Mouse (Mus musculus) hindbrain, postnatal 0 days (tissue): ENCODE measurements at regions not wholly inside any gene's neighbourhood (a gene's known extent, or its start where the extent isn't known, plus 50 kb on each side); places are given as distances from the start of the nearest gene placed in this dataset.

ENCODE experiments used
- ATAC-seq: fragments of 200-750 bp; cut with Nextera tagmentation; 2 replicates; pipeline ENCODE4 v1.8.0; 2017; ENCODE audit warnings: mild to moderate bottlenecking, moderate TSS enrichment, moderate library complexity
- DNase-seq: peaks from one replicate; pipeline ENCODE4 v3.0.0-alpha.2; 2015; ENCODE audit warnings: low spot score
- H3K27ac ChIP-seq: fragments of 300-500 bp; sonication (generic); 2 replicates; pipeline ENCODE4 v1.5.1; 2014; ENCODE audit warnings: mild to moderate bottlenecking
- H3K27me3 ChIP-seq: fragments of 300-500 bp; sonication (generic); 2 replicates; pipeline ENCODE4 v1.6.1; 2014; ENCODE audit warnings: low read length, mixed read lengths; ENCODE audit not compliant: insufficient read depth
- H3K36me3 ChIP-seq: fragments of 300-500 bp; sonication (generic); 2 replicates; pipeline ENCODE4 v1.6.1; 2014; ENCODE audit warnings: low read length, mixed read lengths; ENCODE audit not compliant: insufficient read depth
- H3K4me1 ChIP-seq: fragments of 300-500 bp; sonication (generic); 2 replicates; pipeline ENCODE4 v1.6.1; 2014; ENCODE audit warnings: antibody characterized with exemption, low read length, mixed read lengths; ENCODE audit not compliant: insufficient read depth
- H3K4me2 ChIP-seq: fragments of 300-500 bp; sonication (generic); 2 replicates; pipeline ENCODE4 v1.6.1; 2014; ENCODE audit warnings: low read depth, mild to moderate bottlenecking, low read length, moderate library complexity, mixed read lengths
- H3K4me3 ChIP-seq: fragments of 300-500 bp; sonication (generic); 2 replicates; pipeline ENCODE4 v1.5.1; 2014; ENCODE audit warnings: low read length
- H3K9ac ChIP-seq: fragments of 300-500 bp; sonication (generic); replicated peaks from 2 replicates; pipeline ENCODE4 v1.6.1; 2014; ENCODE audit warnings: mild to moderate bottlenecking, low read length, moderate library complexity, mixed read lengths
- H3K9me3 ChIP-seq: fragments of 300-500 bp; sonication (generic); 2 replicates; pipeline ENCODE4 v1.6.1; 2016; ENCODE audit warnings: low read length, mixed read lengths
- CTCF ChIP-seq: IDR thresholded peaks from 2 replicates; pipeline ENCODE4 v1.5.1; 2016; ENCODE audit warnings: antibody characterized with exemption, control low read depth, low read depth
- WGBS: fragments of 180-500 bp; shearing (Covaris S2); extraction: QIAGEN DNeasy Blood & Tissue Kit; methylation state at CpG from one replicate; pipeline ENCODE4 v1.1.7; 2014; 5-methylcytosine and 5-hydroxymethylcytosine counted together

- Histone ChIP-seq H3K36me3 (no peaks in the 10 kb centered on the region), H3K4me1 (no peaks in the 10 kb centered on the region; the same call in 1 of the 2 replicates), H3K9me3 (no peaks in the 10 kb centered on the region), H3K27me3 (no peaks in the 10 kb centered on the region), H3K4me2 (no peak overlapping the region), H3K9ac (no peak overlapping the region), H3K4me3 (no peak overlapping the region), H3K27ac (no peak overlapping the region)
- no peak for TF ChIP-seq CTCF
- no peak for ATAC-seq
- WGBS, result 85% methylated on average over 7 of the region's 7 CpGs
- no peak for DNase-seq
Observed at GRCm38 (mm10) chr17:45258007-45258406, 175.5 kb downstream of the Cdc5l start.

DNA sequence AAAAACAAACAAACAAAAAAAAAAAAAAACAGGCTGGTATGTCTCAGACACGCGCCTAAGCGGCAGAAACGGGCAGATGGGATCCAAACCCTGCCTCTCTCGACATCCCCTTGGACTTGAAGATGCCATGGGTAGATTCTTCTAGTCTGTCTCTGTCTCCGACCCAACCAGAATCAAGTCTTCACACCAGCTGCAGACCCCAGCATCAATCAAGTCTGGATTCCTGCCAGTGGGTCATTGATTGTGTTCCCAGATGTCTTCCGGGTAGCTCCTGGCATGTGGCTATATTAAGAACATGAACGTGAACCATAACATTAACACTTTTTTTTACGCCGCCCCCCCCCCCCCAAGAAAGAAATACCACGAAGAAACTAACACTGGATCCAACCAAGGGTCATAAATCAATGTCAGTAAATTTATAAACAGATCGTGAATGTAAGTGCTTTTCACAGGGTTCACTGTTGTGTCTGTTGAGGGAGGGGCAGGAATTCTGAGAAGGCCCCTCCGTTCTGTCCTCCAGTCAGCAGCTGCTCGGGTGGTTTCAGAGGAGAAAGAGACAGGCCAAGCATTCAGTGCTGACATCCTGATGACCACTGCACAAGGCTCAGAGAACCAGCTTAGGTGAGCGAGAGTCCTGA is 180.8 kb downstream of the Cdc5l start:
- H3K27me3 ChIP-seq, result no peaks in the 10 kb centered on the region
- H3K9me3 ChIP-seq, result no peaks in the 10 kb centered on the region
- ATAC-seq (no peak), DNase-seq (no peak)
- WGBS, result 50% methylated on average over 15 of the region's 15 CpGs
- no peak overlapping the region for H3K9ac ChIP-seq
- no peak overlapping the region for H3K4me2 ChIP-seq
- no peaks in the 10 kb centered on the region for H3K4me1 ChIP-seq
- no peak for TF ChIP-seq CTCF
- H3K4me3 ChIP-seq, result no peak overlapping the region
- no peak overlapping the region for H3K27ac ChIP-seq
- H3K36me3 ChIP-seq, result no peaks in the 10 kb centered on the region

DNA sequence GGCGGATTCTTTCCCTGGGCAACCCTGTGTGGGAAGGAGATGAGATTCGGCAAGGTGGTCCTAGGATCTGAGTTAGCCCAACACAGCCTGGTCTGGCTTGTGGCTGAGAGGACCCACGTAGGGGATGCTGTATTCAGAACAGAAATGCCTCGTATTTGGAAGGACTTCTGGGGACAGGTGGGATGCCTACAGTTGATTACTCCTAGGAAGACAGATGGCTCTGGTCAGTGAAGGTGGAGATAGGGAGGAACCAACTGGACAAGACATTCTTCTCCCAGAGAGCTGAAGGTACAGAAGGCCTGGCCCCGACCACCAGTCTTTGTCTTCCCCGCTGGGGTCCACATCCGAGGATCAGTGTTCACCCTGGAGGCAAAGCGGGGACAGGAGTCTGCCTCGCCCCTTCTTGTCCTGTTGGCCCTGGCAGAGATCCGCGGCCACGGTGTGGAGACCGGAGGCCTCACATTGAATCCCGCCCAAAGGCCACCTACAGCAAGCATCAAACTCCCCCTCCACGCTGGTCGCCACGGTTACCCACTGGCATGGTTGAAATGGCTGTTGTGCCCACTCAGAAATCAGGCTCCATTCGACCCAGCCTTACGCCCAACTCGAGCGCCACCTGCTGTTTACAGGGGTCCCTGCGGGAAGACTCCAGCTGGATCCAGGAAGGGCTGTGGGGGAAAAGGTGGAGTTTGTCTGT is 182.4 kb downstream of the Cdc5l start:
- Histone ChIP-seq H3K4me3 (no peak overlapping the region), H3K9ac (no peak overlapping the region), H3K27me3 (no peaks in the 10 kb centered on the region), H3K27ac (no peak overlapping the region), H3K4me2 (peak overlapping the region; percentile 35), H3K9me3 (no peaks in the 10 kb centered on the region), H3K4me1 (no peaks in the 10 kb centered on the region), H3K36me3 (no peaks in the 10 kb centered on the region)
- peak; percentile 87 for TF ChIP-seq CTCF
- peak; percentile 88 for DNase-seq
- WGBS, result 16% methylated on average over 22 of the region's 22 CpGs
- peak; percentile 71 for ATAC-seq

DNA sequence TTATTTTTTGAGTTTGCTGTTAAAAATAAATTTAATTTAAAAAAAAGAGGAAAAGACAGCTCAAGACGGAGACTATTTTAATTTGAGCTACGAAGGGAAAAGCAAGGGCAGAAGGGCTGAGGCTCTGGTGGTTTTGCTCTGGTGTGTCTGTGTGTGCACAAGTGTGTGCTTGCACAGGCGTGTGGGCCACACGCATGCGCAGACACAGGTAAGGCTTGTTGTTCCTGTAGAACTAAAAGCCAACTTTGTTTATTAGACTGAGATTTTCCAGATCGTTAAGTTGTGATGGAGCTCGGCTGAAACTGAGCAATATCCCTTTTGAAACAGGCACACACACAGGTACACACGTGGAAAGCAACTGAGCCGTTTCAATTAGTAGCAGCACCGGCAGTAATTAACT is 183.1 kb downstream of the Cdc5l start:
- no peaks in the 10 kb centered on the region for H3K27me3 ChIP-seq
- no peak overlapping the region for H3K4me3 ChIP-seq
- no peak overlapping the region for H3K9ac ChIP-seq
- no peaks in the 10 kb centered on the region for H3K4me1 ChIP-seq
- no peak overlapping the region for H3K4me2 ChIP-seq
- TF ChIP-seq CTCF, result no peak
- no peak for DNase-seq
- no peaks in the 10 kb centered on the region for H3K36me3 ChIP-seq
- WGBS, result 71% methylated on average over 10 of the region's 10 CpGs
- no peak for ATAC-seq
- no peaks in the 10 kb centered on the region for H3K9me3 ChIP-seq
- H3K27ac ChIP-seq, result no peak overlapping the region

DNA sequence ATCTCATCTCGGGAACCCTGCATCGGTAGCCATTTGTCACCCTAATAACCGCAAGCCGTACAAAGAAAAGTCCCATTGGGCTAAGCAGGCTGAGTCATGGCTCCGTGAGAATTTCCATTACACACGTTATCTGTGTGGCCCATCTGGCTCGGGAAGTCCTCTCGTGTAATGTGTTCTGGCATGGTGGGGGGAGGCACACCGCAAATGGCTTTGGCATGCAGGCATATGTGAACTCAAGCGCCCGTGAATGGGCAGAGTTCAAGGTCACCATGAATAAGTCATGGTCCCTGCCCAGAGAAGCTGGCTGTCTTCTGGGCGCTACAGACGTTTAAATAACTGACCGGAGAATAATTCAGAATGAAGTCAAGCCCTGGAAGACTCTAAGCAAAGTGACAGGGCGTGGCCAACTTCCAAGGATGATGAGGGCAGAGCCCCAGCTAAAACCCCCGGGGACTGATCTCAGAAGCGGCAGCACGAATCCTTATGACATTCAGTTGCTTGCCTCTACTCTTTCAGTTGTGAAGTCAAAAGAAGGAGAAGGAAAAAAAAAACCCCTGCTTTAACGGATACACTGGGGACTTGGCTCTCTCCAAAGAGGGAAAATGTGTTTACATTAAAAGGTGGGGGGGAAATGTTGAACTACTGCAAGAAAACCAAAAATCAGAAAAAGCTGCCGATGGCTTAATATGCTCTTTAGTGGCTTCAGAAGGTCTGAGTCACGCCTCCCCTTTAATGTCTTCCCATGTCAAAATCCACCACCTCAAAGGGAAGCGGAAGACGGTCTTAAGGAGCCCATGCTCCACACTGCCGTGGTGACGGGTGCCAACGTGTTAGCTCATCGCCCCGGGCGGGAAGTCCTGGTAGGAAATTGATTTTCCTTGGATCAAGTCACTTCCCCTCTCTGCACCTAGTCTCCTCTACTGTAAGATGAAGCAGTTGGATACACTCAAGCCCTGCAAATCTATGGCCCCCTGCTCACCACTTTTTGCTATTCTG is 186.1 kb downstream of the Cdc5l start:
- Histone ChIP-seq H3K27ac (no peak overlapping the region), H3K9me3 (no peaks in the 10 kb centered on the region), H3K9ac (no peak overlapping the region), H3K4me3 (no peak overlapping the region), H3K4me2 (no peak overlapping the region), H3K4me1 (no peaks in the 10 kb centered on the region), H3K36me3 (no peaks in the 10 kb centered on the region), H3K27me3 (no peaks in the 10 kb centered on the region)
- DNase-seq (peak; percentile 64), ATAC-seq (no peak)
- WGBS, result 55% methylated on average over 29 of the region's 29 CpGs
- no peak for TF ChIP-seq CTCF

DNA sequence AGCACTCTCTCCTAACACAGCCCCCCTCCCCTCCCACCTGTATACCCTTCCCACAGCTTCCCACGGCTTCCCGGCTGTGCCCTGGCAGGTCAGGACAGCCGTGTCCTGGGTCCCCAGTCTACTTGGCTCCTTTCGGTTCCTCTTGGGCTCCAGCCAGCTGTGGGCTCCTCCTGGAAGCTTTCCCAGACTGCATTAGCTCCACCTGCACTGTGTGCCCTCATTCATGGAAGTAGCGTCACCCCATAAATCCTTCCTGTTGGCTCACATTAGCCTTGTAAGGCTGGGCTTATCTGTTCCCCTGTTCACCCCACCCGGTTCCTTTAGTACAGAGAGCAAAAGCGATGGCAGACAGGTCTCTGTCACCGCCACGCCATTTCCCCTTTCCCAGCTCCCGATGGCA is 188.7 kb downstream of the Cdc5l start:
- no peaks in the 10 kb centered on the region for H3K36me3 ChIP-seq
- H3K4me1 ChIP-seq, result no peaks in the 10 kb centered on the region
- H3K27ac ChIP-seq, result no peak overlapping the region
- no peaks in the 10 kb centered on the region for H3K27me3 ChIP-seq
- 55% methylated on average over 10 of the region's 10 CpGs for WGBS
- H3K4me2 ChIP-seq, result no peak overlapping the region
- H3K4me3 ChIP-seq, result no peak overlapping the region
- no peak for TF ChIP-seq CTCF
- peak; percentile 35; the same call in 1 of the 2 replicates for ATAC-seq
- peak; percentile 56 for DNase-seq
- H3K9me3 ChIP-seq, result no peaks in the 10 kb centered on the region
- H3K9ac ChIP-seq, result no peak overlapping the region
